Mouse (Mus musculus): Measurements from ENCODE around the gene Pkn2. TPM values are rescaled to one million over a fixed set of nuclear protein-coding genes. Genes with fewer than 3 reads are reported as not detected.

Gene Pkn2
- total RNA-seq (2021) = 10 to 100 TPM; 43.9 to 46.9 TPM
- long read RNA-seq, experiment 1, full-length matches to known transcripts = 22 of 32 reads
- long read RNA-seq, experiment 1, partial matches to known transcripts = 7 of 32 reads
- long read RNA-seq, experiment 1, other reads (novel, unspliced or antisense) = 3 of 32 reads
- long read RNA-seq, experiment 2, full-length matches to known transcripts = 13 of 19 reads
- long read RNA-seq, experiment 2, partial matches to known transcripts = 5 of 19 reads
- long read RNA-seq, experiment 2, other reads (novel, unspliced or antisense) = 1 of 19 reads

GRCm38 (mm10) chr3:142881872-142882623, at the start of gene Pkn2:
TSS of gene Pkn2 (minus strand) at chr3:142882004.
- intact Hi-C loops (cut with DNase I) = loop anchor here (5.0 kb wide), 2 partner anchors 40 to 115 kb away; partner anchors contain the start of gene Gtf2b
- DNase-seq = peak; percentile 100
- Histone ChIP-seq H3K27ac (peak within 1 kb of the TSS; percentile 95), H3K4me3 (peak within 1 kb of the TSS; percentile 94)
- no peak for TF ChIP-seq CTCF (IDR thresholded peaks at IDR 0.05)

GRCm38 (mm10) chr3:142929906-142930305, 48.1 kb upstream of the Pkn2 start:
- no peak overlapping the region for H3K27ac ChIP-seq
- no peak for DNase-seq
- TF ChIP-seq CTCF (IDR thresholded peaks at IDR 0.05) = no peak
- intact Hi-C loops (cut with DNase I) = loop anchor here (10.0 kb wide), 1 partner anchor 115 kb away; no protein-coding TSS in a partner anchor
- no peak overlapping the region for H3K4me3 ChIP-seq

- intact Hi-C loops (cut with DNase I) = loop anchor here (10.0 kb wide), 1 partner anchor 113 kb away; no protein-coding TSS in a partner anchor
- no peak for DNase-seq
- TF ChIP-seq CTCF (IDR thresholded peaks at IDR 0.05) = no peak
- H3K4me3 ChIP-seq = no peak overlapping the region
- H3K27ac ChIP-seq = no peak overlapping the region
Observed at GRCm38 (mm10) chr3:142927311-142927710, 45.5 kb upstream of the Pkn2 start.

- peak; percentile 56 for TF ChIP-seq CTCF (IDR thresholded peaks at IDR 0.05)
- Histone ChIP-seq H3K4me3 (no peak overlapping the region), H3K27ac (no peak overlapping the region)
- intact Hi-C loops (cut with DNase I) = loop anchor here (5.0 to 10.0 kb wide), 3 partner anchors 43 to 158 kb away; partner anchors contain the start of genes Gtf2b and Pkn2
- DNase-seq = no peak
Observed at GRCm38 (mm10) chr3:142924831-142925348, 43.1 kb upstream of the Pkn2 start.

- intact Hi-C loops (cut with DNase I) = no loop called here
- no peak for DNase-seq
- no peak overlapping the region for H3K4me3 ChIP-seq
- no peak overlapping the region for H3K27ac ChIP-seq
- no peak for TF ChIP-seq CTCF (IDR thresholded peaks at IDR 0.05)
Observed at GRCm38 (mm10) chr3:142919070-142919469, 37.3 kb upstream of the Pkn2 start.

- intact Hi-C loops (cut with DNase I) = no loop called here
- Histone ChIP-seq H3K27ac (no peak overlapping the region), H3K4me3 (no peak overlapping the region)
Observed at GRCm38 (mm10) chr3:142917760-142918439, 36.1 kb upstream of the Pkn2 start.

GRCm38 (mm10) chr3:142917171-142917570, 35.4 kb upstream of the Pkn2 start:
- intact Hi-C loops (cut with DNase I) = no loop called here
- Histone ChIP-seq H3K27ac (no peak overlapping the region), H3K4me3 (no peak overlapping the region)
- no peak for DNase-seq
- TF ChIP-seq CTCF (IDR thresholded peaks at IDR 0.05) = no peak

More at GRCm38 (mm10) chr3:142917760-142918439, 36.1 kb upstream of the Pkn2 start:
- TF ChIP-seq CTCF (IDR thresholded peaks at IDR 0.05) = no peak
- no peak for DNase-seq

- TF ChIP-seq CTCF (IDR thresholded peaks at IDR 0.05) = no peak
- intact Hi-C loops (cut with DNase I) = no loop called here
- H3K27ac ChIP-seq = no peak overlapping the region
- no peak for DNase-seq
- no peak overlapping the region for H3K4me3 ChIP-seq
Observed at GRCm38 (mm10) chr3:142913295-142913694, 31.5 kb upstream of the Pkn2 start.

GRCm38 (mm10) chr3:142899683-142900082, 17.9 kb upstream of the Pkn2 start:
- Histone ChIP-seq H3K4me3 (no peak overlapping the region), H3K27ac (no peak overlapping the region)
- TF ChIP-seq CTCF (IDR thresholded peaks at IDR 0.05) = no peak
- intact Hi-C loops (cut with DNase I) = no loop called here
- DNase-seq = no peak

GRCm38 (mm10) chr3:142898949-142899396, 17.2 kb upstream of the Pkn2 start:
- TF ChIP-seq CTCF (IDR thresholded peaks at IDR 0.05) = no peak
- intact Hi-C loops (cut with DNase I) = no loop called here
- Histone ChIP-seq H3K4me3 (0 out of 2 replicates have a peak overlapping the region, but pooled peaks have one; percentile 13), H3K27ac (no peak overlapping the region)
- DNase-seq = no peak

- H3K4me3 ChIP-seq = no peak overlapping the region
- TF ChIP-seq CTCF (IDR thresholded peaks at IDR 0.05) = no peak
- no peak overlapping the region for H3K27ac ChIP-seq
- intact Hi-C loops (cut with DNase I) = no loop called here
- no peak for DNase-seq
Observed at GRCm38 (mm10) chr3:142890442-142890841, 8.6 kb upstream of the Pkn2 start.

GRCm38 (mm10) chr3:142886963-142887362, 5.2 kb upstream of the Pkn2 start:
- DNase-seq = no peak
- no peak overlapping the region for H3K27ac ChIP-seq
- H3K4me3 ChIP-seq = no peak overlapping the region
- intact Hi-C loops (cut with DNase I) = no loop called here
- TF ChIP-seq CTCF (IDR thresholded peaks at IDR 0.05) = no peak

All from gastrocnemius, adult 2 months (tissue).